Mouse (Mus musculus): ENCODE data around the gene Nr2e1.

GRCm38 (mm10) chr10:42583157-42583872 is at the start of gene Nr2e1, which contains the start of gene Ostm1:
- TF ChIP-seq CTCF (IDR thresholded peaks at IDR 0.05; ENCODE audit: borderline replicate concordance, extremely low read depth, insufficient read depth, insufficient read length) = peak; percentile 13; the same call in 1 of the 2 replicates
- TF ChIP-seq POLR2A (IDR thresholded peaks at IDR 0.05; ENCODE audit: borderline replicate concordance, extremely low read depth, insufficient read depth, insufficient read length, poor library complexity, severe bottlenecking) = peak; percentile 18; the same call in 1 of the 2 replicates

All from brain, embryonic 14.5 days (tissue).